Mouse (Mus musculus): ENCODE measurements around the gene Aurkaip1. TPM values are rescaled to one million over a fixed set of nuclear protein-coding genes. Genes with fewer than 3 reads are reported as not detected.
A peak's percentile ranks its signal among the peaks of the same experiment; 100 is the strongest.
"Not testable (repeated sequence)": the region's sequence is repeated elsewhere in the genome, so short reads cannot be mapped to it uniquely, and the experiment has no call there.

Aurkaip1 gene
- 128 and 131 TPM in 2 replicates for polyA plus RNA-seq (2012; rRNA removed)

DNA sequence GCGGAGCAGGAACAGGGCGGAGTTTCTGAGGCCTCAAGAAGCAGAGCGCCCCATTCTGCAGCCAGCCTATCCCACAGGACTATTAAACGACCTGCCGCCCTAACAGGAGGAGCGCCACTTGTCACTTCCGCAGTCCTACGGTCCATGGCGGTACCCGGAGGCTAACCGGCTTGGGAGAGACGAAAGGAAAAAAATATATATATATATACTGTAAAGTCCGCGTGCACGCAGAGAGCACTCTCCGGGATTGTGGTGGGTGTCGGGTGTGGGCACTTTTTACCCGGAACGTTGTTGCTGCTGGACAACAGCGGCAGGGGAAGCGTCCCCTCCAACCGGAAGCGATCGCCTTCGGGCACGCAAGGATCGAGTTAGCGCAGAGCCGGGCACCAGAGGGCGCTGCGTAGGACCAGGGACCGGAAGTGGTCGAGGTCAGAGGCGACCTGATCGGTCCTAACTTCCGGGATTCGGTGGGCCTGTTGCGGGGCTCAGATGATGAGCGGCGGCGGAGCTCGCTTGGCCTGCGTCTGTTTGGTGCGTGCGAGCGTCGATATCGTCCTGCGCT lies at the start of gene Aurkaip1:
Aurkaip1 (plus strand) TSS at position 68 of the 562 bp plus-strand sequence.
- peak; percentile 72 for TF ChIP-seq CTCF (IDR thresholded peaks at IDR 0.05; ENCODE audit: extremely low read depth, insufficient read depth, low read length)
- peak; percentile 68 for TF ChIP-seq POLR2A (IDR thresholded peaks at IDR 0.05; ENCODE audit: extremely low read depth, insufficient read depth, low read length)
- peaks cover 4% of the 10 kb centered on the region for H3K4me1 ChIP-seq (ENCODE audit: control insufficient read depth, insufficient read depth, low read length)
- peak within 1 kb of the TSS; percentile 32 for H3K27ac ChIP-seq (ENCODE audit: insufficient read depth, low read length)
- peak within 1 kb of the TSS; percentile 80 for H3K4me3 ChIP-seq (ENCODE audit: insufficient read depth, low read length)

GRCm38 (mm10) chr4:155783486-155784080 lies 47.5 kb upstream of the Aurkaip1 start:
- H3K4me3 ChIP-seq (ENCODE audit: insufficient read depth, low read length): peak overlapping the region; percentile 57
- no peak for TF ChIP-seq POLR2A (IDR thresholded peaks at IDR 0.05; ENCODE audit: extremely low read depth, insufficient read depth, low read length)
- no peak for TF ChIP-seq CTCF (IDR thresholded peaks at IDR 0.05; ENCODE audit: extremely low read depth, insufficient read depth, low read length)
- no peaks in the 10 kb centered on the region for H3K4me1 ChIP-seq (ENCODE audit: control insufficient read depth, insufficient read depth, low read length)
- H3K27ac ChIP-seq (ENCODE audit: insufficient read depth, low read length): peak overlapping the region; percentile 82

DNA sequence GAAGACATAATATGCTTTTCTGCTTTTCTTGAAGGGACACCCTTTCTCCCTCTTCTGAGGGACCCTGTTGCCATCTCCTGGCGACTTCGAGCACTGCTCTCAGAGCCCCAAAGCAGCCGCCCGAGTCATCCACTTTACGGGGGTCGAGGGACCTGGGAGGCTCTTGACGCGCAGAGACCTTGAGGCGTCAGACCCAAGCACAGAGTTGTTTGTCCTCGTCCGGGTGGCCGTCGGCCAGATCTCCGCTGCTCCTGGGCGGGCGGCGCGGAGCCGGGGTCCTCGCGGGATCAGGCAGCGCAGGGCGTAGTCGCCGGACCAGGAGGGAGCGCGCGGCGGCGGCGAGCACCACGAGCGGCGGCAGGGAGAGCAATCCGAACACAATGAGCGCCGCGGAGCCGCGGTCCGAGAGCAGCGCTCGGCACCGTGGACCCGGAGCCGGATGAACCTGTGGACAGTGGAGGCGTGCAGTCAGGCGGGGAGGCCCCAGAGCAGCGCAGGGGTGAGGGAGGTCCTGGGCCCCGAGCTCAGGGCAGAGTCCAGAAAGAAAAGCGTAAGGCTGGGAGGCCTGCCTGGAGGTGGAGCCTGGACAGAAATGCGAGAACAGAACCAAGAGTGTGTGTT lies 46.9 kb upstream of the Aurkaip1 start:
- peak overlapping the region; percentile 82 for H3K27ac ChIP-seq (ENCODE audit: insufficient read depth, low read length)
- TF ChIP-seq POLR2A (IDR thresholded peaks at IDR 0.05; ENCODE audit: extremely low read depth, insufficient read depth, low read length) (0 out of 2 replicates have a peak, but pooled peaks have one; percentile 14), CTCF (IDR thresholded peaks at IDR 0.05; ENCODE audit: extremely low read depth, insufficient read depth, low read length) (peak; percentile 68)
- H3K4me1 ChIP-seq (ENCODE audit: control insufficient read depth, insufficient read depth, low read length): no peaks in the 10 kb centered on the region
- peak overlapping the region; percentile 57 for H3K4me3 ChIP-seq (ENCODE audit: insufficient read depth, low read length)

GRCm38 (mm10) chr4:155785246-155785645 lies 45.8 kb upstream of the Aurkaip1 start:
- peak overlapping the region; percentile 12 for H3K4me3 ChIP-seq (ENCODE audit: insufficient read depth, low read length)

GRCm38 (mm10) chr4:155785819-155786218 lies 45.3 kb upstream of the Aurkaip1 start, which contains the start of gene Tmem88b:
TSS of gene Tmem88b (minus strand) at chr4:155785874.
- TF ChIP-seq POLR2A (IDR thresholded peaks at IDR 0.05; ENCODE audit: extremely low read depth, insufficient read depth, low read length) (peak; percentile 42; the same call in 1 of the 2 replicates), CTCF (IDR thresholded peaks at IDR 0.05; ENCODE audit: extremely low read depth, insufficient read depth, low read length) (no peak)
- Histone ChIP-seq H3K4me1 (ENCODE audit: control insufficient read depth, insufficient read depth, low read length) (no peaks in the 10 kb centered on the region), H3K27ac (ENCODE audit: insufficient read depth, low read length) (peak within 1 kb of the TSS; percentile 95), H3K4me3 (ENCODE audit: insufficient read depth, low read length) (peak within 1 kb of the TSS; percentile 57)

More at GRCm38 (mm10) chr4:155785246-155785645, 45.8 kb upstream of the Aurkaip1 start:
- Histone ChIP-seq H3K4me1 (ENCODE audit: control insufficient read depth, insufficient read depth, low read length) (no peaks in the 10 kb centered on the region), H3K27ac (ENCODE audit: insufficient read depth, low read length) (peak overlapping the region; percentile 95)
- TF ChIP-seq CTCF (IDR thresholded peaks at IDR 0.05; ENCODE audit: extremely low read depth, insufficient read depth, low read length) (no peak), POLR2A (IDR thresholded peaks at IDR 0.05; ENCODE audit: extremely low read depth, insufficient read depth, low read length) (no peak)

GRCm38 (mm10) chr4:155788300-155788699 lies 42.8 kb upstream of the Aurkaip1 start:
- H3K4me3 ChIP-seq (ENCODE audit: insufficient read depth, low read length): no peak overlapping the region
- no peaks in the 10 kb centered on the region for H3K4me1 ChIP-seq (ENCODE audit: control insufficient read depth, insufficient read depth, low read length)
- TF ChIP-seq CTCF (IDR thresholded peaks at IDR 0.05; ENCODE audit: extremely low read depth, insufficient read depth, low read length) (no peak), POLR2A (IDR thresholded peaks at IDR 0.05; ENCODE audit: extremely low read depth, insufficient read depth, low read length) (no peak)
- no peak overlapping the region for H3K27ac ChIP-seq (ENCODE audit: insufficient read depth, low read length)

GRCm38 (mm10) chr4:155788833-155789232 lies 42.2 kb upstream of the Aurkaip1 start:
- H3K27ac ChIP-seq (ENCODE audit: insufficient read depth, low read length); H3K4me3 ChIP-seq (ENCODE audit: insufficient read depth, low read length); H3K4me1 ChIP-seq (ENCODE audit: control insufficient read depth, insufficient read depth, low read length): not testable (repeated sequence)

GRCm38 (mm10) chr4:155790021-155790489 lies 41.0 kb upstream of the Aurkaip1 start, which contains the start of gene Ankrd65:
TSS of gene Ankrd65 (plus strand) at chr4:155790439.
- Histone ChIP-seq H3K4me1 (ENCODE audit: control insufficient read depth, insufficient read depth, low read length) (no peaks in the 10 kb centered on the region), H3K27ac (ENCODE audit: insufficient read depth, low read length) (no peak within 1 kb of the TSS)
- TF ChIP-seq CTCF (IDR thresholded peaks at IDR 0.05; ENCODE audit: extremely low read depth, insufficient read depth, low read length) (no peak), POLR2A (IDR thresholded peaks at IDR 0.05; ENCODE audit: extremely low read depth, insufficient read depth, low read length) (no peak)

DNA sequence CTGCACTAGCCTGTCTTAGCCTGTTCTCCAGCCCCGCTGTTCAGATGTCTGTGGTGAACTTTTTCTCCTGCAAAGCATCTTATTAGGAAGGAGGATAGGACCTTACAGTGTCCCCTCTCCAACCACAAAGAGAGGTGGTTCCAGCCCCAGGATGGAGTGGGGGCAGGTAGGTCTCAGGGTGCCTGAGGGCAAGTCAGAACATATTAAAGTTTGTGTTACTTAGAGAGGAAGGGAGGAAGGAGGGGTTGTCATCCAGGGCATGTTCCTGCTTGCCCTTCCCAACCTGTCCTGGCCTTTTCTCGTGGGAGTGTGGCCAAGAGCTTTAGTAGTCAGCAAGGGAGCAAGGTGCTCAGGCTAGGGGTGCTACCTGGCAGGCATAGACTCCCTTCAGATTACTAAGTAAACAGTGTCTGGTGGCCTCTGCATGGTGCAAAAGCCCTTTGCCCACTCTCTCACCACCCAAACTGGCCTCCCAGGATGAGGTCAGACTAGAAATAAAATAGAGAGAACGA lies 40.4 kb upstream of the Aurkaip1 start:
- TF ChIP-seq CTCF (IDR thresholded peaks at IDR 0.05; ENCODE audit: extremely low read depth, insufficient read depth, low read length) (no peak), POLR2A (IDR thresholded peaks at IDR 0.05; ENCODE audit: extremely low read depth, insufficient read depth, low read length) (no peak)
- H3K4me3 ChIP-seq (ENCODE audit: insufficient read depth, low read length): no peak overlapping the region
- no peak overlapping the region for H3K27ac ChIP-seq (ENCODE audit: insufficient read depth, low read length)
- H3K4me1 ChIP-seq (ENCODE audit: control insufficient read depth, insufficient read depth, low read length): no peaks in the 10 kb centered on the region

More at GRCm38 (mm10) chr4:155790021-155790489, 41.0 kb upstream of the Aurkaip1 start, which contains the start of gene Ankrd65:
- H3K4me3 ChIP-seq (ENCODE audit: insufficient read depth, low read length): no peak within 1 kb of the TSS
